Mouse (Mus musculus) liver, embryonic 14.5 days (tissue): ENCODE results near the gene Neu2.

Experiments used
- CTCF ChIP-seq: IDR thresholded peaks from 2 replicates; pipeline ENCODE4 v1.5.1; 2016; ENCODE audit warnings: antibody characterized with exemption, low read depth, control low read depth
- EP300 ChIP-seq: IDR thresholded peaks from 2 replicates; pipeline ENCODE4 v1.6.1; 2016; ENCODE audit warnings: antibody characterized with exemption, low read depth

- TF ChIP-seq CTCF, result no peak
- no peak for TF ChIP-seq EP300
Observed at GRCm38 (mm10) chr1:87509561-87510165, at the start of gene Neu2.
